Mouse (Mus musculus) v-Abl transformed pro-B cells (cell line): ENCODE results near the gene S100a8.

ENCODE experiments used
- in situ Hi-C, 2 experiments: fragments of 400-800 bp; cut with MboI; formaldehyde crosslinking; loops; one replicate each; pipeline ENCODE4 v1.15.1; 2025; ENCODE audit not compliant: unreplicated experiment in 2 of 2

Gene S100a8

GRCm38 (mm10) chr3:90657405-90657804 is 11.4 kb upstream of the S100a8 start:
- in situ Hi-C loops, result loop anchor here in 1 of 2 experiments (25.0 kb wide), 1 partner anchor 1120 kb away; no protein-coding TSS in a partner anchor

GRCm38 (mm10) chr3:90659364-90660044 is 9.3 kb upstream of the S100a8 start:
- in situ Hi-C loops, result loop anchor here in 1 of 2 experiments (25.0 kb wide), 1 partner anchor 1122 kb away; no protein-coding TSS in a partner anchor

GRCm38 (mm10) chr3:90664219-90664618 is 4.6 kb upstream of the S100a8 start:
- in situ Hi-C loops, result loop anchor here in 1 of 2 experiments (25.0 kb wide), 1 partner anchor 1127 kb away; no protein-coding TSS in a partner anchor

- in situ Hi-C loops, result no loop called here
These were observed 9.9 kb downstream of the S100a8 start for GRCm38 (mm10) chr3:90678656-90679055.

GRCm38 (mm10) chr3:90683929-90684328 is 15.2 kb downstream of the S100a8 start:
- in situ Hi-C loops, result no loop called here

- in situ Hi-C loops, result no loop called here
These were observed 18.1 kb downstream of the S100a8 start for GRCm38 (mm10) chr3:90686835-90687234.

- in situ Hi-C loops, result no loop called here
These were observed 24.7 kb downstream of the S100a8 start for GRCm38 (mm10) chr3:90693496-90693895.

GRCm38 (mm10) chr3:90695613-90696012 is 26.8 kb downstream of the S100a8 start, which contains the start of gene S100a9:
S100a9 (minus strand) TSS chr3:90695721.
- in situ Hi-C loops, result no loop called here

GRCm38 (mm10) chr3:90702244-90702643 is 33.5 kb downstream of the S100a8 start:
- in situ Hi-C loops, result no loop called here

GRCm38 (mm10) chr3:90708523-90709202 is 39.9 kb downstream of the S100a8 start:
- in situ Hi-C loops, result no loop called here

GRCm38 (mm10) chr3:90709591-90710460 is 41.0 kb downstream of the S100a8 start:
- in situ Hi-C loops, result no loop called here
